8 mouse cellular contexts compared by ENCODE assay signal in the genomic region with DNA sequence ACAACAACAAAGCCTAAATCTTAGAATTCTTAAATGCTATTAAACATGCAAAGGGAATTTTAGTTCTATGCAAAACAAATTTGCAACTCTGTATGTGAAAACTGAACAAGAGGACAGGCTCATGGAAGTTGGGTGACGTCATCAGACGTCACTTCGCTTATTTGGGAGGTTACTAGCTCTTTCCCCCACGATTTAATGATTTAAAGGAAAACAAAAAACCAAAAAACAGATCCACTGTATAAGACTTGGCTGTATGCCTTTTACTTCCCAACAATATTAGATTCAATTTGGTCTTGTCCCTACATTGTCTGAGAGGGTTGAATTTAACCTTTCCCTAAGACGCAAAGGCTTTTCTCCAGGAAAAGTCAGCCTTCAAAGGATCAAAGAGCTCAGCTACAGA. TPM values are rescaled to one million over a fixed set of nuclear protein-coding genes. Genes with fewer than 3 reads are reported as not detected.
A peak's percentile ranks its signal among the peaks of the same experiment; 100 is the strongest.
DNase-seq lines count a peak whose midpoint lies in the region; ATAC-seq and TF ChIP-seq lines count a peak whose summit lies in the region.

A gene (plus strand): TSS at position 130 of the 400 bp plus-strand sequence.

- peak within 1 kb of the TSS; percentile 100 for H3K4me3 ChIP-seq in cerebellum, adult 2 months (replicated peaks; ENCODE audit: insufficient read depth, low read depth, low read length)
- peak within 1 kb of the TSS; percentile 99 to 100 for H3K4me3 ChIP-seq in ES-E14 (ENCODE audit: insufficient read depth in 1 of 2, low read depth in 1 of 2, low read length in 2 of 2, poor library complexity in 1 of 2, severe bottlenecking in 1 of 2)
- peak within 1 kb of the TSS; percentile 92 for H3K4me3 ChIP-seq in heart, embryonic 12.5 days
- peak within 1 kb of the TSS; percentile 97 for H3K4me3 ChIP-seq in layer of hippocampus, adult 2 months

- ATAC-seq in heart, embryonic 12.5 days (ENCODE audit: insufficient number of reproducible peaks, low FRiP score): no peak
- no peak for ATAC-seq in megakaryocyte, adult 5-6 weeks (ENCODE audit: poor library complexity, severe bottlenecking)

- H3K36me3 ChIP-seq in ES-E14 (ENCODE audit: control insufficient read depth, insufficient read depth, low read length, poor library complexity, severe bottlenecking): 0 out of 2 replicates have a peak, but pooled peaks cover 2% of the 10 kb centered on the region
- H3K36me3 ChIP-seq in heart, embryonic 12.5 days: no peaks in the 10 kb centered on the region

- DNase-seq in cerebellum, adult 2 months: no peak
- DNase-seq in cerebellum, postnatal 36 days: no peak
- no peak for DNase-seq in ES-E14 (ENCODE audit: low read depth, low spot score)
- peak; percentile 57 for DNase-seq in embryo, embryonic 11.5 days (ENCODE audit: low read depth, low spot score)
- peak in 1 of 2 experiments; percentile 34 for DNase-seq in layer of hippocampus, adult 2 months (ENCODE audit: low spot score in 2 of 2)
- DNase-seq in spleen, postnatal 14 days (ENCODE audit: low spot score in 2 of 2): no peak

- H3K4me1 ChIP-seq in cerebellum, adult 2 months (ENCODE audit: control insufficient read depth, insufficient read depth, low read length): no peaks in the 10 kb centered on the region; the same call in 1 of the 2 replicates
- H3K4me1 ChIP-seq in ES-E14 (ENCODE audit: control insufficient read depth in 2 of 2, insufficient read depth in 2 of 2, low read length in 2 of 2, poor library complexity in 1 of 2): peaks cover 1 to 4% of the 10 kb centered on the region in 2 experiments; a peak in 2 of 4 replicates
- 0 out of 2 replicates have a peak, but pooled peaks cover 5% of the 10 kb centered on the region for H3K4me1 ChIP-seq in heart, embryonic 12.5 days (replicated peaks)

- no peaks in the 10 kb centered on the region for H3K27me3 ChIP-seq in cerebellum, adult 2 months (ENCODE audit: control insufficient read depth, insufficient read depth, low read length)
- no peaks in the 10 kb centered on the region; the same call in none of the 2 replicates for H3K27me3 ChIP-seq in heart, embryonic 12.5 days (replicated peaks)

- no peaks in the 10 kb centered on the region for H3K9me3 ChIP-seq in ES-E14 (ENCODE audit: control insufficient read depth, insufficient read depth, low read depth, low read length)
- H3K9me3 ChIP-seq in heart, embryonic 12.5 days (replicated peaks): no peaks in the 10 kb centered on the region

- TF ChIP-seq POLR2A in cerebellum, adult 2 months (IDR thresholded peaks at IDR 0.05; ENCODE audit: borderline replicate concordance, insufficient read depth, low read length): no peak

- 2% methylated on average over 5 of the region's 5 CpGs for WGBS in cerebellum, adult 2 months
- WGBS in heart, embryonic 12.5 days: 8% methylated on average over 5 of the region's 5 CpGs

- peak within 1 kb of the TSS; percentile 99 for H3K9ac ChIP-seq in ES-E14 (ENCODE audit: insufficient read depth, low read depth, low read length, poor library complexity, severe bottlenecking)
- H3K9ac ChIP-seq in heart, embryonic 12.5 days: peak within 1 kb of the TSS; percentile 94

- in situ Hi-C loops in ES-E14 (cut with MboI; ENCODE audit: low sequenced_read_pairs in 2 of 2, unreplicated experiment in 2 of 2): no loop called here

- H3K4me2 ChIP-seq in heart, embryonic 12.5 days: peak within 1 kb of the TSS; percentile 72

- no peak for TF ChIP-seq CTCF in cerebellum, adult 2 months (IDR thresholded peaks at IDR 0.05; ENCODE audit: borderline replicate concordance, insufficient read depth, low read depth, low read length)
- no peak for TF ChIP-seq CTCF in layer of hippocampus, adult 2 months (conservative IDR thresholded peaks at IDR 0.05)

- peak within 1 kb of the TSS; percentile 99 for H3K27ac ChIP-seq in cerebellum, adult 2 months (ENCODE audit: insufficient read depth, low read length)
- peak within 1 kb of the TSS; percentile 96 for H3K27ac ChIP-seq in ES-E14 (ENCODE audit: insufficient read depth, low read depth, low read length, poor library complexity, severe bottlenecking)
- peak within 1 kb of the TSS; percentile 95 for H3K27ac ChIP-seq in heart, embryonic 12.5 days (ENCODE audit: poor library complexity, severe bottlenecking)
- peak within 1 kb of the TSS; percentile 97 for H3K27ac ChIP-seq in layer of hippocampus, adult 2 months

TF ChIP-seq in ES-E14, 5 proteins besides CTCF, POLR2A, EP300 and RAD21:
- TF ChIP-seq CHD2 (IDR thresholded peaks at IDR 0.05; ENCODE audit: low read depth, low read length) (no peak), MAFK (IDR thresholded peaks at IDR 0.05; ENCODE audit: insufficient read depth, low read depth, low read length) (no peak), ZNF384 (IDR thresholded peaks at IDR 0.05; ENCODE audit: low read depth, low read length) (no peak), ZC3H11A (IDR thresholded peaks at IDR 0.05; ENCODE audit: borderline replicate concordance, low read depth, low read length) (no peak), HCFC1 (IDR thresholded peaks at IDR 0.05; ENCODE audit: borderline replicate concordance, insufficient read depth, low read length) (no peak)

RNA-seq across cellular contexts. Expression of the gene that starts here (rescaled TPM):
- 29.8 and 30.2 TPM in 2 replicates for polyA plus RNA-seq in cerebellum, adult 2 months (2012; rRNA removed)
- 48.9 and 52.4 TPM in 2 replicates for total RNA-seq in ES-E14 (2012; rRNA removed)
- polyA plus RNA-seq in heart, embryonic 12.5 days (2016; fragmentation: Nextera tagmentation; extraction: Ambion mirVana): 18.9 TPM in 2 replicates
- total RNA-seq in layer of hippocampus, adult 2 months (2021): 10 to 100 TPM; 41.3 to 42.9 TPM
- total RNA-seq in megakaryocyte, adult 5-6 weeks (2015): 45.6 and 60.0 TPM in 2 replicates
- total RNA-seq in megakaryocyte, adult 5-6 weeks (2017): 46.5 and 57.5 TPM in 2 replicates
